Mouse (Mus musculus): ENCODE results near the gene Asap2.

DNA sequence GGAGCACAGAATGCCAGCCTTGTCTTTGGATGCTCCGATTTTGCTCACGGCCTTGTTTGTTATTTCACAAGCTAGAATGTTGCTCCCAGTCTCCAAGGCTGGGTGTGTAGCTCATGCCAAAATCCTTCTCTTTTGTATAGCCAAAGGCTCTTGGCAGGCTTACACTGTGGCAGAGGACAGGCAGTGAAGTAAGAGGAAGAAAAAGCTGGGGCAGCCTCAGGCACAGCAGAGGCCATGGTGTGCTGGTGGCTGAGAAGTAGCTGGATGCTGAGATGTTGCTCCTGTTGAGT, 146.1 kb downstream of the Asap2 start:
- TF ChIP-seq CTCF (IDR thresholded peaks at IDR 0.05; ENCODE audit: control insufficient read depth, insufficient read depth, insufficient read length) (no peak), MYOD1 (IDR thresholded peaks at IDR 0.05; ENCODE audit: control insufficient read depth, insufficient read length, low read depth) (no peak)

Data from C2C12 (cell line).